Mouse (Mus musculus): Measurements from ENCODE around the gene Mllt3. TPM values are rescaled to one million over a fixed set of nuclear protein-coding genes. Genes with fewer than 3 reads are reported as not detected.

Gene Mllt3
- total and polyA plus RNA-seq, 2 experiments from 2014 or later, result 5.1 to 13.5 TPM

DNA sequence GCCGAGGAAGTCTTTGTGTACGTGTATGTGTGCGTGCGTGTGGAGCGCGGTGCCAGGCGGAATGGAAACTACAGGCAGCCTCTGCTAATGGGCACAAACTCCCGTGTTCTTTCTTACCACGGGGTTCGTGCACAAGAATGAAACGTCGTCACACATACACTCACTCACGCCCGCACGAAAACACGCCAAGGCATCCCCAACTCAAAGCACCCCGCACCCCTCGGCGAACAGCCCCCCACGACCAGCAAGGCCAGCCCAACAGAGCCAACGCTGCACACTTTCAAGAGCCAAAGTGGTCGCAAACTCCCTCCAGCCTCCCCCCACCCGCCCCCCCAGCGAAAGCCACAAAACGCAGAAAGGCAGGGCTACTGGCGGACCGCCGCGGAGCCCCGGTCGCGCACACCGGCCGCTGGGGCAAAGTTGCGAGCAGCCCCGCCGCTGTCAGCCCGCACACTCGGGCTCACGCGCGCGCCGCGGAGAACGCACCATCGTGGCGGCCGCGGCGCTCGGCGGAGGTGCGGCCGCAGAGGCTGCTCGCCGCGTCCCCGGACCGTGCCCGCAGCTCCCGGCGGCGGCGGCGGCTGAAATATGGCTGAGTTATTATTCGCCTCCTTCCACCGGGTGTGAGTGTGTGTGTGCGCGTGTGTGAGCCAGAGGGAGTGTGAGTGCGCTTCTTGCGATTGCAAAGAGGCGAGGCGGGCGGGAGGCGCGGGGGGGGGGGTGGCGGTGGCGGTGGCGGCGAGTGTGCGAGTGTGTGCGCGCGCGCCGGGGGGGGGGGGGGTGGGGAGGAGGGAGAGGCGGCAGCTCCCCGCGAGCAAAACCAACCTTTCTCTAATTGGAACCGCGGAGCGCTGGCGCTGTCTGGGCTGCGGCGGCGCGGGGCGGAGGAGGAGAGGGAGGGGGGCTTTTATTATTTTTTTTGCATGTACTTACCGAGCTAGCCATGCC lies 739 bp downstream of the Mllt3 start:
- Histone ChIP-seq H3K9ac (replicated peaks; ENCODE audit: low read depth, low read length) (peak overlapping the region; percentile 80), H3K4me2 (ENCODE audit: low read depth, low read length) (peak overlapping the region; percentile 98), H3K9me3 (replicated peaks; ENCODE audit: control insufficient read depth, low read length) (no peaks in the 10 kb centered on the region), H3K27ac (ENCODE audit: low read depth) (peak overlapping the region; percentile 82), H3K4me3 (ENCODE audit: low read depth, low read length) (peak overlapping the region; percentile 94), H3K36me3 (replicated peaks; ENCODE audit: control insufficient read depth, insufficient read depth, low read length) (0 out of 2 replicates have a peak, but pooled peaks cover 4% of the 10 kb centered on the region), H3K4me1 (ENCODE audit: control insufficient read depth, insufficient read depth) (0 out of 2 replicates have a peak, but pooled peaks cover 3% of the 10 kb centered on the region), H3K27me3 (ENCODE audit: control insufficient read depth, insufficient read depth, low read length) (no peaks in the 10 kb centered on the region)
- WGBS, result under 1% methylated on average over 63 of the region's 100 CpGs
- TF ChIP-seq CTCF (IDR thresholded peaks at IDR 0.05; ENCODE audit: low read depth), result no peak
- TF ChIP-seq EP300 (IDR thresholded peaks at IDR 0.05; ENCODE audit: low read depth), result no peak
- peak; percentile 61 for ATAC-seq (ENCODE audit: insufficient read depth, low read depth)
- DNase-seq (ENCODE audit: low spot score), result peak; percentile 30

DNA sequence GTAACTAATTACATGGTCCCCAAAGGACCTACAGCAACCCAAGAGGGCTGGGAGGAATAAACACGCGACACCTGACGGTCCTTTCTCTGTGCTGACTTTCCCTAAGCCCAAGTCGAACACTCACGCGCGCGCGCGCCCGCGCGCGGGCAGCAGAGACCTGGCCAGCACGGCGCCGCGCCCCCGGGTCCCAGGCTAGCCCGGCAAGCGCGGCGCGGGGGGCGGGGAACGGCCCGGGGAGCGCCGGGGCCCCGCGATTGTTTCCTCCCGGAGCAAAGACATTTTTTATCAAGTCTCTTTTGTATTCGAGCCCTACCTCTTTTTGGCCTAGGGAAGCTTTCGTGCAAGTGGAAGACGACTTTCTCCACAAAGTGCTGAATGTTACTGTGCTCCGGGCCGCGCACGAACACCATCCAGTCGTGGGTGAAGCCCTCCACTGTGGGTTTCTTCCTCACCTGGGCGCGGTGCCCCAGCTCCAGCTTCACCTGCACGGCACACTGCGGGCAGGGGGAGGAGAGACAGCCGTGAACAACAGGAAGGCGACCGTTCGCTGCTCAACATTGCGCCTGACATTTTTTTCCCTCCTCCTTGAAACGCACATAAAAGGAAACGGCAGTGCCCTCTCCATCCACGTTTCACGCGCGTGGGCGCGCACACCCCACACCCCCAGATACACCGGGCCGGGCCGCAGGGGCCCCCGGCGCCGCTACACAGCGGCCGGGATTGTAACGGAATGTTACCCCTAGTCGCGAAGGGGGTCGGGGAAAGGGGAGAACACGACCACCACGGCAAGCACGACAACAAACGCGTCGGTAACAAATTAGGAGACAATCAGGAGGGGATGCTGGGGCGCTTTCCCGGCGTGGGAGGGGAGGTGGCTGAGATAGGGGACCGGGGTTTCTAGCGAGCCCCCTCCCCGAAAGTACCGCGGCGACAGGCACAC lies 1.7 kb downstream of the Mllt3 start:
- Histone ChIP-seq H3K27me3 (ENCODE audit: control insufficient read depth, insufficient read depth, low read length) (no peaks in the 10 kb centered on the region), H3K4me1 (ENCODE audit: control insufficient read depth, insufficient read depth) (0 out of 2 replicates have a peak, but pooled peaks cover 3% of the 10 kb centered on the region), H3K4me2 (ENCODE audit: low read depth, low read length) (peak overlapping the region; percentile 98), H3K9ac (replicated peaks; ENCODE audit: low read depth, low read length) (peak overlapping the region; percentile 80), H3K36me3 (replicated peaks; ENCODE audit: control insufficient read depth, insufficient read depth, low read length) (0 out of 2 replicates have a peak, but pooled peaks cover 4% of the 10 kb centered on the region), H3K27ac (ENCODE audit: low read depth) (no peak overlapping the region), H3K4me3 (ENCODE audit: low read depth, low read length) (peak overlapping the region; percentile 94), H3K9me3 (replicated peaks; ENCODE audit: control insufficient read depth, low read length) (no peaks in the 10 kb centered on the region)
- WGBS, result under 1% methylated on average over 84 of the region's 84 CpGs
- TF ChIP-seq CTCF (IDR thresholded peaks at IDR 0.05; ENCODE audit: low read depth), result no peak
- no peak for TF ChIP-seq EP300 (IDR thresholded peaks at IDR 0.05; ENCODE audit: low read depth)
- DNase-seq (ENCODE audit: low spot score), result peak; percentile 23
- ATAC-seq (ENCODE audit: insufficient read depth, low read depth), result no peak

DNA sequence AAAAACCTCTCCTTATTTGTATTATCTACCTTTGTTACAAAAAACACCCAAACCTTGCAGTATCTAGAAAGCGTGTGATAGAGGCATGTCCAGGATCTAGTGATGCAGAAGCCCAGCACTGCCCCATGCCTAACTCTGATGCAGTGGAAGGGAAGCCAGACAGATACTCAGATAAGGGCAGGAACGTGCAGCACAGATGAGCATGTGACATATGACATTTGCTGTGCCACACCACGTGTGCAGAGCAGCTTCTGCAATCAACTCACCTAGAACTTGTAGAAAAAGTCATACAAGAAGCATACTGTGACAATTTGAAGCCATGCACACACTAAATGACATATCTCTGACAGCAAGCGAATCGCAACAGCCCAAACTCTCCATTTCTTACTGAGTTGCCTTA lies 9.6 kb downstream of the Mllt3 start:
- 65% methylated on average over 5 of the region's 5 CpGs for WGBS
- Histone ChIP-seq H3K9ac (replicated peaks; ENCODE audit: low read depth, low read length) (no peak overlapping the region), H3K27me3 (ENCODE audit: control insufficient read depth, insufficient read depth, low read length) (no peaks in the 10 kb centered on the region), H3K4me3 (ENCODE audit: low read depth, low read length) (no peak overlapping the region), H3K9me3 (replicated peaks; ENCODE audit: control insufficient read depth, low read length) (no peaks in the 10 kb centered on the region), H3K27ac (ENCODE audit: low read depth) (no peak overlapping the region), H3K36me3 (replicated peaks; ENCODE audit: control insufficient read depth, insufficient read depth, low read length) (no peaks in the 10 kb centered on the region), H3K4me2 (ENCODE audit: low read depth, low read length) (no peak overlapping the region), H3K4me1 (ENCODE audit: control insufficient read depth, insufficient read depth) (no peaks in the 10 kb centered on the region)
- TF ChIP-seq CTCF (IDR thresholded peaks at IDR 0.05; ENCODE audit: low read depth) (no peak), EP300 (IDR thresholded peaks at IDR 0.05; ENCODE audit: low read depth) (no peak)
- ATAC-seq (ENCODE audit: insufficient read depth, low read depth) (no peak), DNase-seq (ENCODE audit: low spot score) (no peak)

DNA sequence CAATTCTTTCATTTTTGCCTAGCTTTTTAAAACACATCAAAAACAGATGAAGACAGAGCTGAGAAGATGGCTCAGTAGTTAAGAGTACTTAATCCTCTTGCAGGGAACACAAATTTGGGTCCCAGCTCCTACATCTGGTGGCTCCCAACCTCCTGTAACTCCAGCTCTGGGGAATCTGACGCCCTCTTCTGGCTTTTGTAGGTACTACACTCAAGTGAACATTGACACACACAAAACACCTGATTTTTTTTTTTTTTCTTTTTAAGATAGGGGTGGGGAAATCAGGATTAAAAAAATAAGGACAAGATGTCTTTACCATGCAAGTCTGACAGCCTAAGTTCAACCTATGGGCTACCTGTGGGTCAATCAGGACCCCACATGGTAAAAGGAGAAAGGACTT lies 10.5 kb downstream of the Mllt3 start:
- ATAC-seq (ENCODE audit: insufficient read depth, low read depth) (no peak), DNase-seq (ENCODE audit: low spot score) (no peak)
- Histone ChIP-seq H3K27me3 (ENCODE audit: control insufficient read depth, insufficient read depth, low read length) (no peaks in the 10 kb centered on the region), H3K9me3 (replicated peaks; ENCODE audit: control insufficient read depth, low read length) (no peaks in the 10 kb centered on the region), H3K27ac (ENCODE audit: low read depth) (no peak overlapping the region), H3K9ac (replicated peaks; ENCODE audit: low read depth, low read length) (no peak overlapping the region), H3K4me3 (ENCODE audit: low read depth, low read length) (no peak overlapping the region), H3K4me2 (ENCODE audit: low read depth, low read length) (no peak overlapping the region), H3K4me1 (ENCODE audit: control insufficient read depth, insufficient read depth) (peaks cover 2% of the 10 kb centered on the region; the same call in 1 of the 2 replicates), H3K36me3 (replicated peaks; ENCODE audit: control insufficient read depth, insufficient read depth, low read length) (no peaks in the 10 kb centered on the region)
- no peak for TF ChIP-seq EP300 (IDR thresholded peaks at IDR 0.05; ENCODE audit: low read depth)
- peak; percentile 22; the same call in 1 of the 2 replicates for TF ChIP-seq CTCF (IDR thresholded peaks at IDR 0.05; ENCODE audit: low read depth)
- WGBS, result 9% methylated on average over 1 of the region's 1 CpGs

DNA sequence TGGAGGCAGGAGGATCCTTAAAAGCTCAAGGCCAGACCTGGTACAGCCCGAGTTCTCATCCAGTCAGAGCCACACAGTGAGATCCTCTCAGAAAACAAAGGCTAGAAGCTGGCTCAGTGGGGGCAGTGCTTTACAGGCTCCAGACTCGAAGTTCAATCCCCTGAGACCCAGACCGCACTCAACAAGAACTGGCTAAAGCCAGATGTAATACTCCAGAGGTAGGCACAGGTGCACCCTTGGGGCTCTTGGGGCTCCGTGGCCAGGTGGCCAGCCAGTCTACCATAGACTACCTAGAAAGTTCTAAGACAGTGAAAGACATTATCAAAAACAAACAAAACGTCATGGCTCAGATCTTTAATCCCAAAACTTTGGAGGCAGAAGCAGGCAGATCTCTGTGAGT lies 12.7 kb downstream of the Mllt3 start:
- peaks cover 8% of the 10 kb centered on the region; the same call in 1 of the 2 replicates for H3K4me1 ChIP-seq (ENCODE audit: control insufficient read depth, insufficient read depth)
- H3K27ac ChIP-seq (ENCODE audit: low read depth), result no peak overlapping the region
- DNase-seq (ENCODE audit: low spot score), result no peak
- H3K27me3 ChIP-seq (ENCODE audit: control insufficient read depth, insufficient read depth, low read length), result no peaks in the 10 kb centered on the region
- H3K4me3 ChIP-seq (ENCODE audit: low read depth, low read length), result no peak overlapping the region
- H3K9ac ChIP-seq (replicated peaks; ENCODE audit: low read depth, low read length), result no peak overlapping the region
- WGBS, result 78% methylated on average over 5 of the region's 5 CpGs
- H3K9me3 ChIP-seq (replicated peaks; ENCODE audit: control insufficient read depth, low read length), result no peaks in the 10 kb centered on the region
- ATAC-seq (ENCODE audit: insufficient read depth, low read depth), result no peak
- H3K4me2 ChIP-seq (ENCODE audit: low read depth, low read length), result no peak overlapping the region
- no peaks in the 10 kb centered on the region for H3K36me3 ChIP-seq (replicated peaks; ENCODE audit: control insufficient read depth, insufficient read depth, low read length)
- TF ChIP-seq CTCF (IDR thresholded peaks at IDR 0.05; ENCODE audit: low read depth) (no peak), EP300 (IDR thresholded peaks at IDR 0.05; ENCODE audit: low read depth) (no peak)

Data from heart, postnatal 0 days (tissue).